Mouse (Mus musculus): ENCODE results near the gene Cdhr3. TPM values are rescaled to one million over a fixed set of nuclear protein-coding genes. Genes with fewer than 3 reads are reported as not detected.

Gene Cdhr3
- polyA plus RNA-seq, 2 experiments, result 0.32 to 1.5 TPM

DNA sequence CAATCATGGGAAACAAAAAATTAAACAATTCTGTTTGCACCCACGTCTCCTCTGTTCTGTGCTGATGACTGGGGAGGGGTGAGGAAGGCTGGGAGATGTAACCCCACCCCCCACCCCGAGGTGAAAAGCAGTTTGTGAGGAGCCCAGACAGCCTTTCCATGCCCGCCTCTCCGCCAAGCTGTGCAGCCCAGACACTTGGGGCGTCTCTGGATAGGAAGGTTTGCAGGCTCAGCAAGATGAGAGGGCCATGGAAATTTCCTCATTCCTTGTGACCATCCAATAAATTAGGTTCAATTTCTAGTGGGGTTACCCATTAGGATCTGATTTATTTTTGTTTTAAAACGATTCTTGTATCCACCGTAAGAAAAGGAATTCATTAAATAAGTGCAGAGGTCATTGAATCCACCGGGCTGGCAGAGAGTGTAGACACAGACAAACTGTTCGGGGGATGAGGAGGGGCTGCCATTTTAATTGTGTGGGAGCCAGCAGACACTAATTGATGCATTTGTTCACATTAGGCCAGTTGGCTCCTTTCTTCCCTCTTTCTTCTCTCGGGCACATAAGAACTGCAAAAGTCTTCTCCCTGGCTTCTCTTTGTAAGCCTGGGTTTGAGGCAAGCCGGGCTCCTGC is 57.5 kb downstream of the Cdhr3 start:
- DNase-seq (ENCODE audit: low spot score), result no peak
- Histone ChIP-seq H3K4me3 (replicated peaks; ENCODE audit: low read length) (peak overlapping the region; percentile 11; the same call in 1 of the 2 replicates), H3K9me3 (ENCODE audit: control insufficient read depth, low read length) (no peaks in the 10 kb centered on the region), H3K27ac (replicated peaks; ENCODE audit: low read depth, low read length) (peak overlapping the region; percentile 43; the same call in 1 of the 2 replicates), H3K27me3 (ENCODE audit: control insufficient read depth, insufficient read depth, low read length) (no peaks in the 10 kb centered on the region), H3K4me1 (ENCODE audit: control insufficient read depth, insufficient read depth, low read length) (peaks cover 15% of the 10 kb centered on the region), H3K4me2 (replicated peaks; ENCODE audit: low read depth, low read length, severe bottlenecking) (peak overlapping the region; percentile 36), H3K9ac (ENCODE audit: low read depth, low read length, severe bottlenecking) (no peak overlapping the region), H3K36me3 (ENCODE audit: control insufficient read depth, insufficient read depth, low read length) (no peaks in the 10 kb centered on the region)
- TF ChIP-seq POLR2A (IDR thresholded peaks at IDR 0.05; ENCODE audit: borderline replicate concordance, extremely low read depth, insufficient read depth, insufficient read length), result no peak
- WGBS, result 28% methylated on average over 11 of the region's 11 CpGs
- ATAC-seq (ENCODE audit: low FRiP score, low read depth), result no peak

DNA sequence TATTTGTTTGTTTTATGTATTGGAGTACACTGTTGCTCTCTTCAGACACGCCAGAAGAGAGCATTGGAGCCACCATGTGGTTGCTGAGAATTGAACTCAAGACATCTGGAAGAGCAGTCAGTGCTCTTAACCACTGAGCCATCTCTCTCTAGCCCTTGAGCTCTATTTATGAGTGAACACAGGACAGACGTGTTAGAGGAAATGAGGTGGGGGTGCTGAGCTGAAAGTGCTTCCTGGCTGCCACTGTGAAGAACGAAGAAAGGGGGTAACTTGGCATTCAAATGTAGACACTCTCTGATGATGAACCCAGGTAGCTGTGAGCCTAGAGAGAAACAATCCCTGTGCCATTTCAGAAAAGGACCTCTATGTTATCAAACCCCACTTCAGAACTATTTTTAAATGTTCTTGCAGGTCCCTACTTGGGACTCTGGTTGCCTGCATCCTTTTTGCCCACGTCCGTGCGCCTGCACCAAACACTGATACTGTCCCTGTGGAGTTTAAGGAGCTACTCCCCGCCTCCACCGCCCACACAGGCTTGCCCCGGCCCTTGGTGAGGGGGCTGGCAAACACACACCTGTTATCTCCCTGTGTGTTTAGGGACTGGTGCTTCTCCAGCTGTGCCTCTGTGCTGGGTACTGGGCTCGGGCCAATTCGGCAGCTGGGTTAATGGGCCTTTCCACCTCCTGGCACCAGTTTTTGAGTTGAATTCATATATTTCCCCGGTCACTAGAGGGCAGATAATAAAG is 58.2 kb downstream of the Cdhr3 start:
- no peak overlapping the region for H3K4me3 ChIP-seq (replicated peaks; ENCODE audit: low read length)
- H3K27me3 ChIP-seq (ENCODE audit: control insufficient read depth, insufficient read depth, low read length), result no peaks in the 10 kb centered on the region
- peaks cover 15% of the 10 kb centered on the region for H3K4me1 ChIP-seq (ENCODE audit: control insufficient read depth, insufficient read depth, low read length)
- no peaks in the 10 kb centered on the region for H3K9me3 ChIP-seq (ENCODE audit: control insufficient read depth, low read length)
- H3K9ac ChIP-seq (ENCODE audit: low read depth, low read length, severe bottlenecking), result no peak overlapping the region
- 49% methylated on average over 12 of the region's 12 CpGs for WGBS
- DNase-seq (ENCODE audit: low spot score) (no peak), ATAC-seq (ENCODE audit: low FRiP score, low read depth) (no peak)
- no peak overlapping the region for H3K27ac ChIP-seq (replicated peaks; ENCODE audit: low read depth, low read length)
- no peaks in the 10 kb centered on the region for H3K36me3 ChIP-seq (ENCODE audit: control insufficient read depth, insufficient read depth, low read length)
- TF ChIP-seq POLR2A (IDR thresholded peaks at IDR 0.05; ENCODE audit: borderline replicate concordance, extremely low read depth, insufficient read depth, insufficient read length), result no peak
- no peak overlapping the region for H3K4me2 ChIP-seq (replicated peaks; ENCODE audit: low read depth, low read length, severe bottlenecking)

DNA sequence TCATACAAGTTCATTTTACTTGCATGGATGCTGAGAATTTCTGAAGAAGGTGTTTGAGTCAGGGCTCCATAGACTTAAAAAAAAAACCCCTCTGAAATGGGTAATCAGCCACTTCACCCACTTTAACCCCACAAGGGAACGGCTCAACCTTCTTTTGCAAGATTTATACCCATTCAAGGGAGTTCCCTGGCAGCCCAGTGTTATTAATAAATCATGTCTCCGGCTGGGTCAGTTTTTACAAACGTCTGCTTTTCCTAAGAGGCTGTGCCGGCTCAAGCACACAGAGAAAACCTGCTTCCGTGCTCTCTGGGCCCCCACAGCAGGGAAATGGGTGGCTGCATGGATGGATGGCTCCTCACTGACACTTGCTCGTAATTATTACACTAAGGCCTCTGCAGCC is 59.5 kb downstream of the Cdhr3 start:
- H3K27ac ChIP-seq (replicated peaks; ENCODE audit: low read depth, low read length), result no peak overlapping the region
- peaks cover 20% of the 10 kb centered on the region for H3K4me1 ChIP-seq (ENCODE audit: control insufficient read depth, insufficient read depth, low read length)
- H3K36me3 ChIP-seq (ENCODE audit: control insufficient read depth, insufficient read depth, low read length), result no peaks in the 10 kb centered on the region
- H3K27me3 ChIP-seq (ENCODE audit: control insufficient read depth, insufficient read depth, low read length), result no peaks in the 10 kb centered on the region
- no peaks in the 10 kb centered on the region for H3K9me3 ChIP-seq (ENCODE audit: control insufficient read depth, low read length)
- 28% methylated on average over 6 of the region's 6 CpGs for WGBS
- H3K9ac ChIP-seq (ENCODE audit: low read depth, low read length, severe bottlenecking), result no peak overlapping the region
- ATAC-seq (ENCODE audit: low FRiP score, low read depth) (no peak), DNase-seq (ENCODE audit: low spot score) (no peak)
- no peak overlapping the region for H3K4me3 ChIP-seq (replicated peaks; ENCODE audit: low read length)
- no peak overlapping the region for H3K4me2 ChIP-seq (replicated peaks; ENCODE audit: low read depth, low read length, severe bottlenecking)
- TF ChIP-seq POLR2A (IDR thresholded peaks at IDR 0.05; ENCODE audit: borderline replicate concordance, extremely low read depth, insufficient read depth, insufficient read length), result no peak

DNA sequence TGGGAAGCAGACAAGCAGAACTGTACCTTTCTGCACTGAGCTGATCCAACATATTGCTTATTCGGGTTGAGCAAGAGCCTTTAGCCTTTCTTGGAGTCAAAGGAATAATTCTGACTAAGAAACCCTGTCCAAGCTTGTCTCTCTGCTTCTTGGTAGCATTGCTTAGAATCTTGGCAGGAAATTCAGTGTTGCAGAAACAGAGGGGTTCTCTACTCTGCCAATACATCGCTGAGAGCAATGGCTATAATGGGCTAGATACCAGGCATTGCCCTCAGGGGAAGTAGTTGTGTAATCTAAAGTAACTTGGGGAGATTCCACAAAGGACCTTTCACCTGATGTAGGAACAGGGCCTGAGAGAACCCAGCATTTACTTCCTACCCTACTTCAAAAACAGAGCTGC is 62.1 kb downstream of the Cdhr3 start:
- Histone ChIP-seq H3K36me3 (ENCODE audit: control insufficient read depth, insufficient read depth, low read length) (no peaks in the 10 kb centered on the region), H3K27ac (replicated peaks; ENCODE audit: low read depth, low read length) (no peak overlapping the region), H3K9ac (ENCODE audit: low read depth, low read length, severe bottlenecking) (no peak overlapping the region), H3K4me3 (replicated peaks; ENCODE audit: low read length) (no peak overlapping the region), H3K4me1 (ENCODE audit: control insufficient read depth, insufficient read depth, low read length) (peaks cover 22% of the 10 kb centered on the region), H3K27me3 (ENCODE audit: control insufficient read depth, insufficient read depth, low read length) (no peaks in the 10 kb centered on the region), H3K9me3 (ENCODE audit: control insufficient read depth, low read length) (no peaks in the 10 kb centered on the region), H3K4me2 (replicated peaks; ENCODE audit: low read depth, low read length, severe bottlenecking) (no peak overlapping the region)
- DNase-seq (ENCODE audit: low spot score) (no peak), ATAC-seq (ENCODE audit: low FRiP score, low read depth) (no peak)
- TF ChIP-seq POLR2A (IDR thresholded peaks at IDR 0.05; ENCODE audit: borderline replicate concordance, extremely low read depth, insufficient read depth, insufficient read length), result no peak
- 74% methylated on average over 2 of the region's 2 CpGs for WGBS

DNA sequence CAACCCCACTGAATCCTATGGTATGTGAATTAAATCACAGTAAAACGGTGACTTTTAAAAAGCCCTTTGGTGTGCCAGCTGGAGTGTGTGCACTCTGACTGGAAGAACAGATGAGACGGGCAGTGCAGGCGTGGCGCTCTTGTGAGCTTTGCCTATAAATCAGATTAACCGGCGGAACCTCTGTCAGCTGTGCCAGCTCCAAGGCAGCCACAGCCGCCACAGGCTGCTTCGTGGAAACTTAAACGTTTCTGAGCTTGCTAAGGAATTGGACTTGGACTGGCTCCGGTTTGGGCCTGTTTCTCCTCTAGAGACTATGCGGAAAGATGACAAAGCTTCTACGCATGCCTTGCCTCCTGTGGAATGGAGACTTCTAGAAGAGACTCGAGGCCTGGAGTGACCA is 62.6 kb downstream of the Cdhr3 start:
- ATAC-seq (ENCODE audit: low FRiP score, low read depth), result peak; percentile 50; the same call in 1 of the 2 replicates
- Histone ChIP-seq H3K27ac (replicated peaks; ENCODE audit: low read depth, low read length) (no peak overlapping the region), H3K4me2 (replicated peaks; ENCODE audit: low read depth, low read length, severe bottlenecking) (no peak overlapping the region), H3K36me3 (ENCODE audit: control insufficient read depth, insufficient read depth, low read length) (no peaks in the 10 kb centered on the region), H3K9ac (ENCODE audit: low read depth, low read length, severe bottlenecking) (no peak overlapping the region), H3K4me3 (replicated peaks; ENCODE audit: low read length) (no peak overlapping the region), H3K9me3 (ENCODE audit: control insufficient read depth, low read length) (no peaks in the 10 kb centered on the region), H3K27me3 (ENCODE audit: control insufficient read depth, insufficient read depth, low read length) (no peaks in the 10 kb centered on the region), H3K4me1 (ENCODE audit: control insufficient read depth, insufficient read depth, low read length) (peaks cover 17% of the 10 kb centered on the region)
- WGBS, result 31% methylated on average over 13 of the region's 13 CpGs
- no peak for TF ChIP-seq POLR2A (IDR thresholded peaks at IDR 0.05; ENCODE audit: borderline replicate concordance, extremely low read depth, insufficient read depth, insufficient read length)
- peak; percentile 49 for DNase-seq (ENCODE audit: low spot score)
